Mouse (Mus musculus) liver, embryonic 12.5 days (tissue): ENCODE measurements at regions not wholly inside any gene's neighbourhood (a gene's known extent, or its start where the extent isn't known, plus 50 kb on each side); places are given as distances from the start of the nearest gene placed in this dataset.

ENCODE experiments used
- ATAC-seq: fragments of 200-750 bp; cut with Nextera tagmentation; 2 replicates; pipeline ENCODE4 v1.8.0; 2017; ENCODE audit warnings: moderate number of reproducible peaks, mild to moderate bottlenecking, moderate library complexity
- H3K27ac ChIP-seq: fragments of 300-500 bp; sonication (generic); 2 replicates; pipeline ENCODE4 v1.5.1; 2016; ENCODE audit warnings: mild to moderate bottlenecking
- H3K27me3 ChIP-seq: fragments of 300-500 bp; sonication (generic); replicated peaks from 2 replicates; pipeline ENCODE4 v1.6.1; 2016; ENCODE audit warnings: mild to moderate bottlenecking, moderate library complexity
- H3K36me3 ChIP-seq: fragments of 300-500 bp; sonication (generic); 2 replicates; pipeline ENCODE4 v1.6.1; 2016; ENCODE audit warnings: mild to moderate bottlenecking, moderate library complexity
- H3K4me1 ChIP-seq: fragments of 300-500 bp; sonication (generic); 2 replicates; pipeline ENCODE4 v1.6.1; 2016
- H3K4me2 ChIP-seq: fragments of 300-500 bp; sonication (generic); 2 replicates; pipeline ENCODE4 v1.6.1; 2016; ENCODE audit warnings: mild to moderate bottlenecking, moderate library complexity
- H3K4me3 ChIP-seq: fragments of 300-500 bp; sonication (generic); 2 replicates; pipeline ENCODE4 v1.5.1; 2016; ENCODE audit warnings: mild to moderate bottlenecking, moderate library complexity
- H3K9ac ChIP-seq: fragments of 300-500 bp; sonication (generic); 2 replicates; pipeline ENCODE4 v1.6.1; 2016; ENCODE audit warnings: mild to moderate bottlenecking, moderate library complexity
- H3K9me3 ChIP-seq: fragments of 300-500 bp; sonication (generic); replicated peaks from 2 replicates; pipeline ENCODE4 v1.6.1; 2016; ENCODE audit warnings: mild to moderate bottlenecking, moderate library complexity
- whole genome bisulfite sequencing: fragments of 180-500 bp; shearing (Covaris S2); methylation state at CpG from one replicate; pipeline ENCODE4 v1.1.7; 2016; ENCODE audit not compliant: insufficient replicate concordance; 5-methylcytosine and 5-hydroxymethylcytosine counted together

DNA sequence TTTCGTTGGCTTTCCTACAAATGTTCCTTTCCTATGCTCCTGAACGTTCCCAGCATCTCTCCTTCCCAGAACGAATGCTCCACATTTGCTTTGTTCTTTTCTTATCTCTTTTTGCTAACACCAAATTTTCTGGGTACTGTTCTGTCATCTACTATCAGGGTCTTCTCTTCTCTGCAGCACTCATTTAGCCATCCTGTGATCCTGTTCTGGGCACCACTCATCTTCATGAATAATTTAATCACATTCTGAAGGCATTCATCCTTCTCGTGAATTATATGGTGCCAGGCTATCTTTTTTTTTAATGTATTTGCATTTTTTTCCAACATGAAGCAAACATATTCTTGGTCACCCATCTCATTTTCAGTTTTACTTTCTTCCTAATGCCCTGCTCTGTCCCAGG, 87.3 kb upstream of the Zc3h12c start:
- no peak overlapping the region for H3K4me2 ChIP-seq
- H3K27ac ChIP-seq: no peak overlapping the region
- H3K9ac ChIP-seq: no peak overlapping the region
- ATAC-seq: no peak
- no peaks in the 10 kb centered on the region for H3K36me3 ChIP-seq
- no peaks in the 10 kb centered on the region for H3K4me1 ChIP-seq
- H3K27me3 ChIP-seq: no peaks in the 10 kb centered on the region
- H3K9me3 ChIP-seq: no peaks in the 10 kb centered on the region
- 41% methylated on average over 4 of the region's 4 CpGs for WGBS
- no peak overlapping the region for H3K4me3 ChIP-seq

DNA sequence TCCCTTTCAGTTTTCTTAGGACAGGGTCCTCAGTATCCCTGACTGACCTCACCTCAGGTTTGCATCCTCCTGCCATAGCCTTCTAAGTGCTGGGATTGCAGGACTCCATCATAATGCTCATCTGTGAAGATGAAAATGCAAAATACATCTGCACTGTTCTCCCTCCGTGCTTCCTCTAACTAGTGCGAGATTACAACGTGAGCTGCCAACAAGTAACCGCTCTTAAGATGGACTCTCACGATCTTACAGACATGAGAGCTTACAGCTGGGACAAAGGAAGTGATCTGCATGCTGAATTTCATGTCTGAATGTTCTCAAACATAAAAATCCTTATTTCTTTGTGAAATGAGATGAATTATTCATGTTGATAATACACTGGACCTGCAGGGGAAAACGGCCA, 86.1 kb upstream of the Zc3h12c start:
- no peaks in the 10 kb centered on the region for H3K27me3 ChIP-seq
- no peaks in the 10 kb centered on the region for H3K4me1 ChIP-seq
- H3K27ac ChIP-seq: no peak overlapping the region
- H3K4me3 ChIP-seq: no peak overlapping the region
- 70% methylated on average over 6 of the region's 6 CpGs for WGBS
- H3K36me3 ChIP-seq: no peaks in the 10 kb centered on the region
- no peaks in the 10 kb centered on the region for H3K9me3 ChIP-seq
- ATAC-seq: no peak
- H3K9ac ChIP-seq: no peak overlapping the region
- no peak overlapping the region for H3K4me2 ChIP-seq

DNA sequence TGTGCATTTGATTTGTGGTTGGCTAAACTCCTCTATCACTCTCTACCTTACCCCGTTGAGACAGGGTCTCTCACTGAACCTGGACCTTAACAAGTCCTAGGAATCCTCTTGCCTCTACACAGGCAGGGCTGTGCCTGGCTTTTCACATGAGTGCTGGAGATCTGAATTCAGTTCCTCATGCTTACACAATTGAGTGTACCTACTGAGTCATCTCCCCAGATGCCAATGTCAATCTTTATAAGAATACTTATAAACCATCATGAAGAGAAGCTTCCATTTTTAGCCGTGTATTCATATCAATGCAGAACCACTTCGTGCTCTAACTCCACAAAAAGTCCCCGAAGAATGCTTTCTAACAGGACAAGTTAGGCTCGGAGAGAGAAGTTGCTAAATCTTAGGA, 83.1 kb upstream of the Zc3h12c start:
- Histone ChIP-seq H3K27ac (no peak overlapping the region), H3K4me3 (no peak overlapping the region), H3K27me3 (no peaks in the 10 kb centered on the region), H3K4me1 (no peaks in the 10 kb centered on the region), H3K36me3 (no peaks in the 10 kb centered on the region), H3K9me3 (no peaks in the 10 kb centered on the region), H3K9ac (no peak overlapping the region), H3K4me2 (no peak overlapping the region)
- no peak for ATAC-seq
- WGBS: 73% methylated on average over 5 of the region's 5 CpGs

DNA sequence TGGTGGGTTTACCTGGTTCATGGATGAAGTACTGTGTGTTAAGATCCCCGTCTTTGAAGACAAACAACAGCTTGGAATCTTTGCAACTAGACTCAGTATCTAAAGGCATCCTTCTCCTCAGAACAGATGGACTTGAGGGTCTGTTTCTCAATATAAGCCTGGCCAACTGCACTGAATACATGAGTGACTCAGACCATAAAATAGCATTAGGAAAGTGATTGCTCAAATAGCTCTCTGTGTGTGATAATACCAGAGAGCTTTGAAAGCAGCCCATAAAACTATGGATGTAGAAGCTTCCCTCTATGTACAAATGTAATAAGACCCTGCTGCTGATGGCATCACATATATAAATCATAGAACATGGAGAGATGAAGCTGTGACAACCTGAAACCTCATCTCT, 78.3 kb upstream of the Zc3h12c start:
- no peak for ATAC-seq
- H3K4me3 ChIP-seq: no peak overlapping the region
- 0 out of 2 replicates have a peak, but pooled peaks cover 3% of the 10 kb centered on the region for H3K4me1 ChIP-seq
- WGBS: 75% methylated on average over 1 of the region's 1 CpGs
- H3K4me2 ChIP-seq: no peak overlapping the region
- H3K9me3 ChIP-seq: no peaks in the 10 kb centered on the region
- no peaks in the 10 kb centered on the region for H3K36me3 ChIP-seq
- H3K27me3 ChIP-seq: no peaks in the 10 kb centered on the region
- no peak overlapping the region for H3K9ac ChIP-seq
- no peak overlapping the region for H3K27ac ChIP-seq

DNA sequence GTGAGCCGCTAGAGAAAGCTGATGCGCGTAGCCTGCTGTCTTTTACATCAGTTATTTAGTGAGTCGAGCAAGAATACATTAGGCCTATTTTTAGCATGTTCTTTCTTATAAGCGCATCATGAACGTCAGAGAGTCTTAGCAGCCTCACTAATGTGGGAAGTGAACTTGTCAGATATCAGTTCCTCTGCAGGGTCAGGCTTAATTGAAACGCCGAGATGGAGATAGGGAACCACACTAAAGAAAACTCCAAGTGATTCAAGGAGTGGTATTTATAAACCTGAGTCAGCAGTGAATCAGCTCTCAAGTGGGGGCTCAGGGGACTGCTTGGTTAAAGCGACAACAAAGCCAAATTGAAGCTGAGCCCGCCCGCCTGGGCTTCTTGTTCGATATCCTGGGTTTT, 75.7 kb upstream of the Zc3h12c start:
- Histone ChIP-seq H3K27ac (no peak overlapping the region), H3K4me2 (no peak overlapping the region), H3K27me3 (no peaks in the 10 kb centered on the region), H3K9ac (no peak overlapping the region), H3K4me1 (0 out of 2 replicates have a peak, but pooled peaks cover 3% of the 10 kb centered on the region), H3K9me3 (no peaks in the 10 kb centered on the region), H3K4me3 (no peak overlapping the region), H3K36me3 (no peaks in the 10 kb centered on the region)
- no peak for ATAC-seq
- 48% methylated on average over 12 of the region's 12 CpGs for WGBS

DNA sequence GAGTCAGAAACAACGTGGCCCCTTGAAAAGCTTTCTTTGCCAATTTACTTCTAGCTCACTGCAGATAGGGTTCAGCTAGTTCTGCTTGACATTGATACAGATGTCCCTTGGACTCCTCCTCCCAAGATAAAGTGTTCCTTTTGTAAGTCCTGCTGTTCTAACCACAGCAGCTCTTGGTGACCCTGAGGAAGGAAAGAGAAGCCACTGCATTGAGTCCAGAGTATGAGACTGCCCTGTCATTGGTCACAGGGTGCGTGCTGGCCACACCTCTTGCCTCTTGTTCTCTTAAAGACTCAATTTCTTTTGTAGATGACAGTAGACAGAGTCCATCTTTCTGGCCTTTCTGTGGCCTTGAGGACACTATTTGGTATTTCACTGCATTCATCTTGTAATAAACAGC, 74.7 kb upstream of the Zc3h12c start:
- no peaks in the 10 kb centered on the region for H3K27me3 ChIP-seq
- no peak overlapping the region for H3K27ac ChIP-seq
- no peak overlapping the region for H3K4me3 ChIP-seq
- H3K4me1 ChIP-seq: 0 out of 2 replicates have a peak, but pooled peaks cover 3% of the 10 kb centered on the region
- H3K4me2 ChIP-seq: no peak overlapping the region
- no peak for ATAC-seq
- no peaks in the 10 kb centered on the region for H3K36me3 ChIP-seq
- WGBS: 22% methylated on average over 2 of the region's 2 CpGs
- no peak overlapping the region for H3K9ac ChIP-seq
- no peaks in the 10 kb centered on the region for H3K9me3 ChIP-seq

DNA sequence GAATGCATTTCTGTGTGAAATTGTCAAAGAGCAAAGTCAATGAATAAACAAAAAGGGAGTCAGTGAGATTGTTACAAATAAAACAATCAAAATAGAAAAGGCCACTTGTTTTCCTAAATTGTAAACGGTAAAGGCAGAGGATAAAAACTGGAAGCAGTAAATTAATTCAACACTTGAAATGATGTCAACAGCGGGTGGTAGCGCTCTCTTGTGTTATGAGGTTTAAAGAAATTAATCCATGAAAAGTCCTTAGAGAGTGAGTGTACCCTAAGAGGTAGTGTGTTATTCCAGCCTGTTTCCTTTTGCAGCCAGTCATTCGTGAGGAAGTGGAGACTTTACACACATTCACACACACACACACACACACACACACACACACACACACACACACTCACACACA, 73.2 kb upstream of the Zc3h12c start:
- Histone ChIP-seq H3K4me2 (no peak overlapping the region), H3K27ac (no peak overlapping the region)

DNA sequence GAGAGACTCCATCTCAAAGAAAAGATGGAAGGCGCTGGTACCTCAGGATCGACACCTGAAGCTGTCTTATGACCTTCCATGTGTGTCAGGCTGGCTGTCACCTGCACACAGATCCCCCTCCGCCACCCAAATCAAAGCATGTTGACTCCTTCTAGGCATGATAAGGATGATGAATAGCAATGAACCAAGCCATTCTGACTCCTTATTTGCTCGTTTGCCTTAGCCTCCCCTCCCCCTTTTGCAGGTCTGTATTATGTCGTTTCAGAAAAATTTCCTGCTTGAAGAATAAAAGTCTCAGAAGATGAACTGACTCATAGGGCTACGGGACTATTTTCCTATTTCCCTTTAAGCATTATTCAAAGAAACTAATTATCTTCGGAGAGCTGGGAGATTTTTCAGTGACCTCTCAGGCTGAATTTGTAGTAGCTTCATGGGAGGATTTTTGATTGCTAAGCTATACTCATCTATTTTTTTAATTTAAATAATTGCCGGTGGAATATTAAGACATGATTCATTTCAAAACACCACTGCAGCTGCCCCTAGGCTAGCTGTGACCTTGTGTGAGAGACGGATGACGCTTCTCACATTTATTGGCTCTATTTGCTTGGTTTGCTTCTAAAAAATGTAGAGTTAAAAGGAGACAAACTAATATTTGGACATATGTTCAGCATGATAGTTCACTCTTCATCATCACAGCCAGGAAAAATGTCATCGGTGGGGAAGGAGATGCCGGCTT, 72.4 kb upstream of the Zc3h12c start:
- no peak overlapping the region for H3K9ac ChIP-seq
- H3K4me3 ChIP-seq: no peak overlapping the region
- H3K27me3 ChIP-seq: no peaks in the 10 kb centered on the region
- no peaks in the 10 kb centered on the region for H3K36me3 ChIP-seq
- no peak overlapping the region for H3K4me2 ChIP-seq
- 0 out of 2 replicates have a peak, but pooled peaks cover 3% of the 10 kb centered on the region for H3K4me1 ChIP-seq
- H3K9me3 ChIP-seq: no peaks in the 10 kb centered on the region
- ATAC-seq: no peak
- WGBS: 65% methylated on average over 12 of the region's 12 CpGs
- H3K27ac ChIP-seq: no peak overlapping the region

More for the DNA sequence above, 73.2 kb upstream of the Zc3h12c start:
- WGBS: 83% methylated on average over 4 of the region's 4 CpGs
- Histone ChIP-seq H3K4me1 (0 out of 2 replicates have a peak, but pooled peaks cover 3% of the 10 kb centered on the region), H3K4me3 (no peak overlapping the region), H3K9ac (no peak overlapping the region), H3K36me3 (no peaks in the 10 kb centered on the region), H3K9me3 (no peaks in the 10 kb centered on the region), H3K27me3 (no peaks in the 10 kb centered on the region)
- no peak for ATAC-seq

DNA sequence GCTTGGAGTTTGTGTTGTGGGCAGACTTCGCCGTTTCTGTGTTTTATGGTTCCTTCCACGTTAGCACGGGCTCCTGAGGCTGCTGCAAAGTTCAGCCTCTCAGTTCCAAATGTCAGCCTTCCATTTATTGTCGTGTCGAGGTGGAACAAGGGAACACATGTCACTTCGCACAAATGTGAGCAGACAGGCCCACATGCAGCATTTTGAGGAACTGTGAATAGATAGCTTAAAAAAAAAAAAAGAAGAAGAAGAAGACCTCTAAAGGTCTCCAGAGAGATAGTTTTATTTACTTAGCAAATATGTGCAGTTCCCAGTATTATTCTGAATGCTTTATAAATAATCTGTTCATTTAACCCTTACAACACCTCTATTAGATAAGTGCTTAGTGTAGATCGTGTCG, 66.4 kb upstream of the Zc3h12c start:
- H3K4me2 ChIP-seq: no peak overlapping the region
- H3K4me1 ChIP-seq: no peaks in the 10 kb centered on the region
- no peak overlapping the region for H3K9ac ChIP-seq
- H3K4me3 ChIP-seq: no peak overlapping the region
- no peaks in the 10 kb centered on the region for H3K27me3 ChIP-seq
- H3K27ac ChIP-seq: no peak overlapping the region
- 47% methylated on average over 9 of the region's 9 CpGs for WGBS
- H3K9me3 ChIP-seq: no peaks in the 10 kb centered on the region
- ATAC-seq: no peak
- H3K36me3 ChIP-seq: no peaks in the 10 kb centered on the region

DNA sequence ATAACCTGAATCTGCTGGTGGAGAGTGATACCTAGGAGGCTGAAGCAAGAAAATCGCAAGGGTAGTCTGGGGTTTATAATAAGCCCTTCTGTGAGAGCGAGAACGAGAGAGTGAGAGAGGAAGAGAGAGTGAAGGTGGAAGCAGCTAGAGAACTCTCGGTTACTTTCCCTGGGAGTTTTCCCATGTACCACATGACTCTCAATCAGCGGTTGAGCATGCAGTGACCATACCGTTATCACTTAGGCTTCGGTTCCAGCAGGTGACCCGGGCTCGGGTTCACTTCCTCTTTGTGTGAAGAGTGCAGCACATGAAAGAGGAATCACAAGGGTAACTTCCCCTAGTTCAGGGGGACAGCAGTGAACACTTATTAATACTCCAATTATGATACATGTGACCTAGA, 61.2 kb upstream of the Zc3h12c start:
- H3K4me1 ChIP-seq: no peaks in the 10 kb centered on the region
- WGBS: 28% methylated on average over 9 of the region's 9 CpGs
- no peaks in the 10 kb centered on the region for H3K36me3 ChIP-seq
- ATAC-seq: no peak
- H3K27ac ChIP-seq: no peak overlapping the region
- H3K4me3 ChIP-seq: no peak overlapping the region
- H3K9ac ChIP-seq: no peak overlapping the region
- H3K4me2 ChIP-seq: no peak overlapping the region
- no peaks in the 10 kb centered on the region for H3K27me3 ChIP-seq
- no peaks in the 10 kb centered on the region for H3K9me3 ChIP-seq

DNA sequence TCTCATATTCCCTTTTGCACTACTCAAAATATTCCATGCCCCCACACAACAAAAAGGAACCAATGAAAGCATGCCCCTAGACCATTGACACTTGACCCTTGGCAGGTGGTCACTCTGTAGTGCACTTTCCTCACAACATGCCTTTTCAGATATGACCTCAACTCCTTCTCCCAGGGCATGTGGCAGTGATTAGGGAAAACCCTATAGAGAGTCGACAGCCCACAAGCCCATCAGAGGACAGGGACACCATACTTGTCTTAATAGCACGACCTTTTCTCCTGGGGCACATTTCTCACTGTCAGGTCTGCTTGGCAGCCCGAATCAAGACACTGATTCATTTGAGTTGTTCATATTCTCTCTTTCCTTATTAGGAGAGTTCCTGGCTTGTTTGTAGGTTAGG, 57.3 kb upstream of the Zc3h12c start:
- H3K9ac ChIP-seq: no peak overlapping the region
- H3K4me2 ChIP-seq: no peak overlapping the region
- no peak overlapping the region for H3K4me3 ChIP-seq
- WGBS: 62% methylated on average over 3 of the region's 3 CpGs
- H3K4me1 ChIP-seq: no peaks in the 10 kb centered on the region
- no peak for ATAC-seq
- no peaks in the 10 kb centered on the region for H3K36me3 ChIP-seq
- no peak overlapping the region for H3K27ac ChIP-seq
- no peaks in the 10 kb centered on the region for H3K27me3 ChIP-seq
- H3K9me3 ChIP-seq: no peaks in the 10 kb centered on the region

DNA sequence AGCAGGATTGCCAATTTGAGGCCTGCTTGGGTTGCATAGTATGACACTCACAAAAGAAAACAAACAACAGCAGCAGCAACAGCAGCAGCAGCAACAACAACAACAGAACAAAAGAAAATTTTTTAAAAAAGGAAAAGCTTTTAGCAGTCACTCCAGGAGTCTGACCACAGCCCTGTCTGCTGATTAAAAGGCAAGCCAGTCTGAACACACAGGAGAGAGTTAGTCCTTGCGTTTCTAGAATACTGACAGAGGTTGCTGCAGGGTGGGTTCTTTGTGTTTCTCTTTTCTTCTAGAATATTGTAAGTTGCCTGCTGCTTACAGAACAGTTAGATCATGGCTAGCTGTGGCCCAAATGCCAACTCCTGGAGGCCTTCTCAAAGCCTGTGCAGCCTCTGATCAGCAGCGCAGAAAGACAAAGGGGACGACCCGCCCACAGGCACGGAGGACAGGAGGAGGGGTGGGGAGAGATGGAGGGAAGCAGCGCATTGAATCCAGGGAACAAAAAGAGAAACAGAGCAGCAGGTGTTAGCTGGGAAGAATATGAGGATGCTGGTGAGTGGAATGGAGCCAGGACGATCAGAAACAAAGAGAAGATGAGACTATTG, 55.2 kb upstream of the Zc3h12c start:
- Histone ChIP-seq H3K27me3 (no peaks in the 10 kb centered on the region), H3K4me3 (no peak overlapping the region), H3K9ac (no peak overlapping the region), H3K9me3 (no peaks in the 10 kb centered on the region), H3K27ac (no peak overlapping the region), H3K4me2 (no peak overlapping the region), H3K4me1 (no peaks in the 10 kb centered on the region), H3K36me3 (no peaks in the 10 kb centered on the region)
- no peak for ATAC-seq
- 55% methylated on average over 7 of the region's 7 CpGs for WGBS
